In genomic region chr7:4131964-4132363, GRCm38 (mm10) we compare ENCODE assay signal across 20 mouse cellular contexts. TPM values are rescaled to one million over a fixed set of nuclear protein-coding genes. Genes with fewer than 3 reads are reported as not detected.
A peak's percentile ranks its signal among the peaks of the same experiment; 100 is the strongest.
DNase-seq lines count a peak whose midpoint lies in the region; ATAC-seq and TF ChIP-seq lines count a peak whose summit lies in the region.
"Had no signal": no experiment of that assay in that cellular context is flagged by ENCODE, and none has a peak within 500 bp of the region (broad histone marks: within the 10 kb centered on the region; RNA-seq: fewer than 3 reads in every experiment).

No protein-coding gene starts in this region.

- WGBS in forebrain, embryonic 15.5 days: 86% methylated on average over 8 of the region's 8 CpGs
- 94% methylated on average over 8 of the region's 8 CpGs for WGBS in forebrain, embryonic 10.5 days
- WGBS in hindbrain, embryonic 14.5 days: 89% methylated on average over 8 of the region's 8 CpGs
- 91% methylated on average over 8 of the region's 8 CpGs for WGBS in midbrain, postnatal 0 days

- H3K27ac ChIP-seq in forebrain, embryonic 15.5 days (replicated peaks): 0 out of 2 replicates have a peak overlapping the region, but pooled peaks have one; percentile 69
- no peak overlapping the region for H3K27ac ChIP-seq in forebrain, embryonic 10.5 days
- H3K27ac ChIP-seq in hindbrain, embryonic 14.5 days: no peak overlapping the region
- peak overlapping the region; percentile 13 for H3K27ac ChIP-seq in midbrain, postnatal 0 days (ENCODE audit: low read depth, low read length)
- H3K27ac ChIP-seq: gastrocnemius, adult 2 months; kidney, postnatal 0 days; neural tube, embryonic 12.5 days; stomach, embryonic 15.5 days had no signal

- intact Hi-C loops in left cerebral cortex, postnatal 4 days (cut with DNase I): no loop called here
- intact Hi-C loops in left cerebral cortex, postnatal 25 days (cut with DNase I): loop anchor here (5.0 to 10.0 kb wide), 2 partner anchors 105 to 933 kb away; partner anchors contain the start of gene U2af2

- H3K4me1 ChIP-seq in forebrain, embryonic 15.5 days: peaks cover 28% of the 10 kb centered on the region
- H3K4me1 ChIP-seq in forebrain, embryonic 10.5 days: peaks cover 21% of the 10 kb centered on the region
- peaks cover 12% of the 10 kb centered on the region; the same call in 1 of the 2 replicates for H3K4me1 ChIP-seq in hindbrain, embryonic 14.5 days (replicated peaks; ENCODE audit: control insufficient read depth, insufficient read depth, low read length)
- no peaks in the 10 kb centered on the region for H3K4me1 ChIP-seq in midbrain, postnatal 0 days (ENCODE audit: insufficient read depth, low read length)

- no peaks in the 10 kb centered on the region for H3K9me3 ChIP-seq in forebrain, embryonic 15.5 days
- no peaks in the 10 kb centered on the region for H3K9me3 ChIP-seq in forebrain, embryonic 10.5 days
- H3K9me3 ChIP-seq in hindbrain, embryonic 14.5 days (ENCODE audit: control insufficient read depth, low read length): no peaks in the 10 kb centered on the region
- H3K9me3 ChIP-seq in midbrain, postnatal 0 days (ENCODE audit: low read length): no peaks in the 10 kb centered on the region
- H3K9me3 ChIP-seq: midbrain, embryonic 12.5 days; neural tube, embryonic 12.5 days; stomach, embryonic 15.5 days had no signal

- H3K27me3 ChIP-seq in forebrain, embryonic 15.5 days: no peaks in the 10 kb centered on the region
- no peaks in the 10 kb centered on the region for H3K27me3 ChIP-seq in forebrain, embryonic 10.5 days (ENCODE audit: poor library complexity, severe bottlenecking)
- H3K27me3 ChIP-seq in hindbrain, embryonic 14.5 days (ENCODE audit: control insufficient read depth, insufficient read depth, low read length): no peaks in the 10 kb centered on the region
- no peaks in the 10 kb centered on the region for H3K27me3 ChIP-seq in midbrain, postnatal 0 days (ENCODE audit: insufficient read depth, low read length)
- H3K27me3 ChIP-seq: midbrain, embryonic 12.5 days; neural tube, embryonic 12.5 days; stomach, embryonic 15.5 days had no signal

- 0 out of 2 replicates have a peak overlapping the region, but pooled peaks have one; percentile 17 for H3K9ac ChIP-seq in forebrain, embryonic 15.5 days (replicated peaks)
- peak overlapping the region; percentile 3; the same call in 1 of the 2 replicates for H3K9ac ChIP-seq in hindbrain, embryonic 14.5 days
- no peak overlapping the region for H3K9ac ChIP-seq in midbrain, postnatal 0 days (replicated peaks; ENCODE audit: low read length, poor library complexity, severe bottlenecking)
- H3K9ac ChIP-seq: liver, postnatal 0 days; neural tube, embryonic 12.5 days; stomach, embryonic 15.5 days had no signal

- no peak overlapping the region for H3K4me2 ChIP-seq in forebrain, embryonic 15.5 days (replicated peaks)
- H3K4me2 ChIP-seq in hindbrain, embryonic 14.5 days (replicated peaks): no peak overlapping the region
- no peak overlapping the region for H3K4me2 ChIP-seq in midbrain, postnatal 0 days (ENCODE audit: low read depth, low read length, poor library complexity, severe bottlenecking)
- H3K4me2 ChIP-seq: stomach, embryonic 15.5 days had no signal

- H3K4me3 ChIP-seq in forebrain, embryonic 15.5 days: no peak overlapping the region
- H3K4me3 ChIP-seq in forebrain, embryonic 10.5 days: no peak overlapping the region
- no peak overlapping the region for H3K4me3 ChIP-seq in hindbrain, embryonic 14.5 days (replicated peaks; ENCODE audit: low read length)
- no peak overlapping the region for H3K4me3 ChIP-seq in midbrain, postnatal 0 days (ENCODE audit: low read depth, low read length)
- H3K4me3 ChIP-seq: gastrocnemius, adult 2 months; midbrain, embryonic 12.5 days; neural tube, embryonic 12.5 days; stomach, embryonic 15.5 days had no signal

- DNase-seq in forebrain, embryonic 10.5 days (ENCODE audit: extremely low spot score, low spot score): no peak
- DNase-seq in left cerebral cortex, postnatal 4 days: peak; percentile 2
- DNase-seq in left cerebral cortex, postnatal 25 days (ENCODE audit: low spot score in 2 of 2): no peak
- no peak for DNase-seq in hindbrain, embryonic 14.5 days (ENCODE audit: low spot score)
- no peak for DNase-seq in midbrain, postnatal 0 days (ENCODE audit: low spot score)
- no peak for DNase-seq in adrenal gland, adult 2 months
- no peak for DNase-seq in thymus, postnatal 36 days
- DNase-seq: adrenal gland, adult 8-10 months; gastrocnemius, adult 2 months; heart, adult 18-20 months; heart, postnatal 14 days; liver, postnatal 0 days; lung, postnatal 36 days; spleen, adult 18-20 months had no signal

- ATAC-seq in forebrain, embryonic 15.5 days (replicated peaks): no peak
- no peak for ATAC-seq in hindbrain, embryonic 14.5 days (ENCODE audit: low FRiP score)
- ATAC-seq in midbrain, postnatal 0 days (ENCODE audit: low FRiP score): no peak

- peaks cover 14% of the 10 kb centered on the region for H3K36me3 ChIP-seq in forebrain, embryonic 15.5 days
- H3K36me3 ChIP-seq in forebrain, embryonic 10.5 days (replicated peaks): peaks cover 65% of the 10 kb centered on the region
- peaks cover 20% of the 10 kb centered on the region; the same call in 1 of the 2 replicates for H3K36me3 ChIP-seq in hindbrain, embryonic 14.5 days (replicated peaks; ENCODE audit: control insufficient read depth, insufficient read depth)
- H3K36me3 ChIP-seq in midbrain, postnatal 0 days (ENCODE audit: insufficient read depth, low read length): peaks cover 42% of the 10 kb centered on the region
- H3K36me3 ChIP-seq: stomach, embryonic 15.5 days had no signal

- TF ChIP-seq CTCF in midbrain, postnatal 0 days (IDR thresholded peaks at IDR 0.05): no peak

RNA-seq across cellular contexts. Expression of gene Leng8, which starts 4.9 kb away (rescaled TPM):
- 78.8 and 85.9 TPM in 2 replicates for polyA plus RNA-seq in forebrain, embryonic 15.5 days (2015; fragmentation: Nextera tagmentation; extraction: Ambion mirVana)
- 60.6 and 61.5 TPM in 2 replicates for polyA plus RNA-seq in forebrain, embryonic 10.5 days (2016; fragmentation: Nextera tagmentation; extraction: Ambion mirVana)
- total RNA-seq in left cerebral cortex, postnatal 4 days (2021): 100 to 1,000 TPM; 167 to 177 TPM
- 100 to 1,000 TPM; 120 to 142 TPM for total RNA-seq in left cerebral cortex, postnatal 25 days (2021)
- polyA plus RNA-seq in hindbrain, embryonic 14.5 days (2014; fragmentation: Nextera tagmentation; extraction: Ambion mirVana): 65.3 and 66.7 TPM in 2 replicates
- 176 and 253 TPM in 2 replicates for total RNA-seq in midbrain, postnatal 0 days (2014; rRNA removed)
- 52.7 and 64.1 TPM in 2 replicates for polyA plus RNA-seq in midbrain, postnatal 0 days (2015; fragmentation: Nextera tagmentation; extraction: Ambion mirVana)
- 100 to 1,000 TPM in 1 of 2 experiments, 10 to 100 TPM in 1; 80.7 to 112 TPM for total RNA-seq in adrenal gland, adult 2 months (2021)
- polyA plus RNA-seq in adrenal gland, adult 2 months (2012; rRNA removed): 446 and 516 TPM in 2 replicates

RNA-seq across cellular contexts. Expression of gene Ttyh1, which starts 12.8 kb away (rescaled TPM):
- polyA plus RNA-seq in forebrain, embryonic 15.5 days (2015; fragmentation: Nextera tagmentation; extraction: Ambion mirVana): 105 and 106 TPM in 2 replicates
- polyA plus RNA-seq in forebrain, embryonic 10.5 days (2016; fragmentation: Nextera tagmentation; extraction: Ambion mirVana): 32.6 and 33.0 TPM in 2 replicates
- total RNA-seq in left cerebral cortex, postnatal 4 days (2021): 100 to 1,000 TPM; 292 to 311 TPM
- 100 to 1,000 TPM; 743 to 807 TPM for total RNA-seq in left cerebral cortex, postnatal 25 days (2021)
- polyA plus RNA-seq in hindbrain, embryonic 14.5 days (2014; fragmentation: Nextera tagmentation; extraction: Ambion mirVana): 148 and 151 TPM in 2 replicates
- 433 and 742 TPM in 2 replicates for total RNA-seq in midbrain, postnatal 0 days (2014; rRNA removed)
- polyA plus RNA-seq in midbrain, postnatal 0 days (2015; fragmentation: Nextera tagmentation; extraction: Ambion mirVana): 186 and 226 TPM in 2 replicates
- total RNA-seq in adrenal gland, adult 2 months (2021): 1 to 10 TPM; 1.5 to 3.4 TPM
- polyA plus RNA-seq in adrenal gland, adult 2 months (2012; rRNA removed): 13.3 and 24.3 TPM in 2 replicates

RNA-seq across cellular contexts. Expression of gene Leng9, which starts 18.2 kb away (rescaled TPM):
- 4.8 and 5.7 TPM in 2 replicates for polyA plus RNA-seq in forebrain, embryonic 15.5 days (2015; fragmentation: Nextera tagmentation; extraction: Ambion mirVana)
- polyA plus RNA-seq in forebrain, embryonic 10.5 days (2016; fragmentation: Nextera tagmentation; extraction: Ambion mirVana): 1.7 and 1.8 TPM in 2 replicates
- total RNA-seq in left cerebral cortex, postnatal 4 days (2021): 1 to 10 TPM; 5.3 to 5.5 TPM
- total RNA-seq in left cerebral cortex, postnatal 25 days (2021): 1 to 10 TPM; 6.8 to 7.2 TPM
- polyA plus RNA-seq in hindbrain, embryonic 14.5 days (2014; fragmentation: Nextera tagmentation; extraction: Ambion mirVana): 3.1 and 3.7 TPM in 2 replicates
- total RNA-seq in midbrain, postnatal 0 days (2014; rRNA removed): 3.3 and 4.9 TPM in 2 replicates
- polyA plus RNA-seq in midbrain, postnatal 0 days (2015; fragmentation: Nextera tagmentation; extraction: Ambion mirVana): 4.7 and 5.3 TPM in 2 replicates
- total RNA-seq in adrenal gland, adult 2 months (2021): 1 to 10 TPM; 8.7 to 9.6 TPM
- polyA plus RNA-seq in adrenal gland, adult 2 months (2012; rRNA removed): 13.4 and 14.8 TPM in 2 replicates

RNA-seq across cellular contexts. Expression of gene Cdc42ep5, which starts 32.7 kb away (rescaled TPM):
- 4.1 and 6.0 TPM in 2 replicates for polyA plus RNA-seq in forebrain, embryonic 15.5 days (2015; fragmentation: Nextera tagmentation; extraction: Ambion mirVana)
- polyA plus RNA-seq in forebrain, embryonic 10.5 days (2016; fragmentation: Nextera tagmentation; extraction: Ambion mirVana): 18.3 and 22.1 TPM in 2 replicates
- 1 to 10 TPM; 3.0 to 4.0 TPM for total RNA-seq in left cerebral cortex, postnatal 4 days (2021)
- total RNA-seq in left cerebral cortex, postnatal 25 days (2021): 1 to 10 TPM; 1.4 to 1.9 TPM
- 7.0 and 7.2 TPM in 2 replicates for polyA plus RNA-seq in hindbrain, embryonic 14.5 days (2014; fragmentation: Nextera tagmentation; extraction: Ambion mirVana)
- 6.6 and 9.7 TPM in 2 replicates for total RNA-seq in midbrain, postnatal 0 days (2014; rRNA removed)
- 8.3 and 8.5 TPM in 2 replicates for polyA plus RNA-seq in midbrain, postnatal 0 days (2015; fragmentation: Nextera tagmentation; extraction: Ambion mirVana)
- total RNA-seq in adrenal gland, adult 2 months (2021): 10 to 100 TPM; 26.1 to 36.9 TPM
- 108 and 143 TPM in 2 replicates for polyA plus RNA-seq in adrenal gland, adult 2 months (2012; rRNA removed)
- total RNA-seq: MEL had no signal

Comparison
In these comparisons a context has a peak if more than half of its experiments do, and no peak if none do; other contexts are left out.
1. H3K27ac ChIP-seq: peak in forebrain, embryonic 15.5 days (single experiment) and midbrain, postnatal 0 days (single experiment); none in forebrain, embryonic 10.5 days (single experiment) and hindbrain, embryonic 14.5 days (single experiment).